ENCODE assay signal across 24 mouse cellular contexts in the genomic region with DNA sequence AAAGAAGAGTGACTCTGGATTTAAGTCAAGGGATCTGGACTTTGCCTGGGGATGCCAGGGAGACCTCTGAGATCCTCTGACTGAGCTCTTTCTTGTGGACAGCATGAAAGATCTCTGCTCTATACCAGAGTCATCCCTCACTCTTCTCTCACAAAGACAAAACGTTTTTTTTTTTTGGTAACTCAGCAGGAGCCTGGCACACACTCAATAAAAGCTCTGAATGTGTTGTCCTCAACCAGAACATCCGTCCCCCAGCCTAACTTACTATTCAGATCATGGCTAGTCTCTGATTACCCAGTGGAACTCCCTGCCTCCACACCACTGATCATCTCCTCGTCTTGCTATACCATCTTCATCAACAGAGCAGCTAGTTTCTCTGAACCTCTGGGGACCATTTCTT. TPM values are rescaled to one million over a fixed set of nuclear protein-coding genes. Genes with fewer than 3 reads are reported as not detected.
A peak's percentile ranks its signal among the peaks of the same experiment; 100 is the strongest.
DNase-seq lines count a peak whose midpoint lies in the region; ATAC-seq lines count a peak whose summit lies in the region.
"Had no signal": no experiment of that assay in that cellular context is flagged by ENCODE, and none has a peak within 500 bp of the region (broad histone marks: within the 10 kb centered on the region; RNA-seq: fewer than 3 reads in every experiment).

No protein-coding gene starts in this region.

- DNase-seq in cerebellum, postnatal 10 days = peak; percentile 42 to 51
- no peak for DNase-seq in cerebellum, postnatal 4 days (ENCODE audit: low spot score in 2 of 2)
- DNase-seq in hindbrain, embryonic 14.5 days (ENCODE audit: low spot score) = no peak
- DNase-seq in midbrain, embryonic 11.5 days (ENCODE audit: low spot score, missing footprints) = peak; percentile 14
- DNase-seq in midbrain, embryonic 14.5 days = no peak
- DNase-seq in limb, embryonic 10.5 days (ENCODE audit: low spot score) = no peak
- no peak for DNase-seq in ovary, adult 18-20 months (ENCODE audit: low spot score)
- DNase-seq: adrenal gland, postnatal 14 days; cerebellum, adult 11 months; heart, adult 2 months; heart, postnatal 14 days; kidney, adult 8-10 months; kidney, postnatal 10 days; lung, adult 2 months; lung, postnatal 14 days; thymus, adult 2 months; thymus, postnatal 36 days had no signal

- no peaks in the 10 kb centered on the region for H3K27me3 ChIP-seq in hindbrain, embryonic 12.5 days
- H3K27me3 ChIP-seq in hindbrain, embryonic 14.5 days (ENCODE audit: control insufficient read depth, insufficient read depth, low read length) = no peaks in the 10 kb centered on the region
- no peaks in the 10 kb centered on the region for H3K27me3 ChIP-seq in midbrain, embryonic 11.5 days (ENCODE audit: control insufficient read depth, insufficient read depth, low read length)
- H3K27me3 ChIP-seq in midbrain, embryonic 14.5 days (ENCODE audit: control insufficient read depth, insufficient read depth, low read length) = no peaks in the 10 kb centered on the region
- H3K27me3 ChIP-seq in limb, embryonic 10.5 days (ENCODE audit: low read depth, poor library complexity, severe bottlenecking) = no peaks in the 10 kb centered on the region
- H3K27me3 ChIP-seq: embryonic facial prominence, embryonic 15.5 days; forebrain, embryonic 15.5 days; heart, embryonic 13.5 days; liver, embryonic 12.5 days had no signal

- WGBS in hindbrain, embryonic 12.5 days = 29% methylated on average over 3 of the region's 3 CpGs
- WGBS in hindbrain, embryonic 14.5 days = 22% methylated on average over 3 of the region's 3 CpGs
- WGBS in midbrain, embryonic 11.5 days = 64% methylated on average over 3 of the region's 3 CpGs
- 31% methylated on average over 3 of the region's 3 CpGs for WGBS in midbrain, embryonic 14.5 days
- WGBS in limb, embryonic 10.5 days = 74% methylated on average over 3 of the region's 3 CpGs

- no peak for ATAC-seq in hindbrain, embryonic 12.5 days (ENCODE audit: low FRiP score)
- ATAC-seq in hindbrain, embryonic 14.5 days (ENCODE audit: low FRiP score) = no peak
- no peak for ATAC-seq in midbrain, embryonic 11.5 days (ENCODE audit: low FRiP score)
- no peak for ATAC-seq in midbrain, embryonic 14.5 days (ENCODE audit: low FRiP score, low TSS enrichment)
- ATAC-seq: forebrain, embryonic 15.5 days; intestine, embryonic 16.5 days; liver, embryonic 12.5 days had no signal

- 0 out of 2 replicates have a peak, but pooled peaks cover 7% of the 10 kb centered on the region for H3K36me3 ChIP-seq in hindbrain, embryonic 12.5 days
- H3K36me3 ChIP-seq in hindbrain, embryonic 14.5 days (replicated peaks; ENCODE audit: control insufficient read depth, insufficient read depth) = peaks cover 8% of the 10 kb centered on the region; the same call in 1 of the 2 replicates
- no peaks in the 10 kb centered on the region for H3K36me3 ChIP-seq in midbrain, embryonic 11.5 days (ENCODE audit: control insufficient read depth, insufficient read depth, low read length)
- no peaks in the 10 kb centered on the region for H3K36me3 ChIP-seq in midbrain, embryonic 14.5 days (ENCODE audit: control insufficient read depth, insufficient read depth, low read length)
- H3K36me3 ChIP-seq in limb, embryonic 10.5 days = peaks cover 65% of the 10 kb centered on the region
- H3K36me3 ChIP-seq: forebrain, embryonic 15.5 days had no signal

- H3K9ac ChIP-seq in hindbrain, embryonic 12.5 days = 0 out of 2 replicates have a peak overlapping the region, but pooled peaks have one; percentile 1
- H3K9ac ChIP-seq in hindbrain, embryonic 14.5 days = no peak overlapping the region
- no peak overlapping the region for H3K9ac ChIP-seq in midbrain, embryonic 11.5 days (ENCODE audit: low read length)
- no peak overlapping the region for H3K9ac ChIP-seq in midbrain, embryonic 14.5 days (replicated peaks; ENCODE audit: low read length)
- H3K9ac ChIP-seq: embryonic facial prominence, embryonic 15.5 days had no signal

- H3K4me2 ChIP-seq in hindbrain, embryonic 12.5 days (replicated peaks) = no peak overlapping the region
- no peak overlapping the region for H3K4me2 ChIP-seq in hindbrain, embryonic 14.5 days (replicated peaks)
- no peak overlapping the region for H3K4me2 ChIP-seq in midbrain, embryonic 11.5 days
- no peak overlapping the region for H3K4me2 ChIP-seq in midbrain, embryonic 14.5 days (ENCODE audit: low read length)
- H3K4me2 ChIP-seq: embryonic facial prominence, embryonic 15.5 days; forebrain, embryonic 15.5 days; heart, embryonic 13.5 days had no signal

- peaks cover 44% of the 10 kb centered on the region for H3K4me1 ChIP-seq in hindbrain, embryonic 12.5 days
- peaks cover 34% of the 10 kb centered on the region for H3K4me1 ChIP-seq in hindbrain, embryonic 14.5 days (replicated peaks; ENCODE audit: control insufficient read depth, insufficient read depth, low read length)
- H3K4me1 ChIP-seq in midbrain, embryonic 11.5 days (ENCODE audit: control insufficient read depth, insufficient read depth, low read length) = peaks cover 20% of the 10 kb centered on the region
- H3K4me1 ChIP-seq in midbrain, embryonic 14.5 days (ENCODE audit: control insufficient read depth, insufficient read depth, low read length) = peaks cover 28% of the 10 kb centered on the region
- peaks cover 40% of the 10 kb centered on the region for H3K4me1 ChIP-seq in limb, embryonic 10.5 days

- no peak overlapping the region for H3K27ac ChIP-seq in hindbrain, embryonic 12.5 days
- H3K27ac ChIP-seq in hindbrain, embryonic 14.5 days = no peak overlapping the region
- no peak overlapping the region for H3K27ac ChIP-seq in midbrain, embryonic 11.5 days (ENCODE audit: low read depth, low read length)
- H3K27ac ChIP-seq in midbrain, embryonic 14.5 days (replicated peaks; ENCODE audit: low read depth, low read length) = no peak overlapping the region
- H3K27ac ChIP-seq in limb, embryonic 10.5 days = no peak overlapping the region
- H3K27ac ChIP-seq: embryonic facial prominence, embryonic 10.5 days; embryonic facial prominence, embryonic 15.5 days; forebrain, embryonic 15.5 days; heart, adult 2 months; heart, embryonic 13.5 days had no signal

- no peak overlapping the region for H3K4me3 ChIP-seq in hindbrain, embryonic 12.5 days
- no peak overlapping the region for H3K4me3 ChIP-seq in hindbrain, embryonic 14.5 days (replicated peaks; ENCODE audit: low read length)
- H3K4me3 ChIP-seq in midbrain, embryonic 11.5 days (ENCODE audit: low read depth, low read length) = no peak overlapping the region
- H3K4me3 ChIP-seq in midbrain, embryonic 14.5 days (replicated peaks; ENCODE audit: low read depth, low read length) = no peak overlapping the region
- H3K4me3 ChIP-seq in limb, embryonic 10.5 days = peak overlapping the region; percentile 94; the same call in 1 of the 2 replicates
- H3K4me3 ChIP-seq: embryonic facial prominence, embryonic 15.5 days; forebrain, embryonic 15.5 days; heart, adult 2 months; heart, embryonic 13.5 days; liver, embryonic 12.5 days had no signal

- no peaks in the 10 kb centered on the region for H3K9me3 ChIP-seq in hindbrain, embryonic 12.5 days (replicated peaks)
- H3K9me3 ChIP-seq in hindbrain, embryonic 14.5 days (ENCODE audit: control insufficient read depth, low read length) = no peaks in the 10 kb centered on the region
- H3K9me3 ChIP-seq in midbrain, embryonic 11.5 days (ENCODE audit: control insufficient read depth, low read length) = no peaks in the 10 kb centered on the region
- H3K9me3 ChIP-seq in midbrain, embryonic 14.5 days (ENCODE audit: control insufficient read depth, low read length) = no peaks in the 10 kb centered on the region
- no peaks in the 10 kb centered on the region for H3K9me3 ChIP-seq in limb, embryonic 10.5 days (replicated peaks)
- H3K9me3 ChIP-seq: embryonic facial prominence, embryonic 10.5 days; embryonic facial prominence, embryonic 15.5 days; forebrain, embryonic 15.5 days; heart, embryonic 13.5 days; liver, embryonic 12.5 days had no signal

RNA-seq across cellular contexts. Expression of a gene that starts 1.6 kb away (rescaled TPM):
- 51.2 and 55.9 TPM in 2 replicates for polyA plus RNA-seq in hindbrain, embryonic 12.5 days (2016; fragmentation: Nextera tagmentation; extraction: Ambion mirVana)
- 55.2 and 62.1 TPM in 2 replicates for polyA plus RNA-seq in hindbrain, embryonic 14.5 days (2014; fragmentation: Nextera tagmentation; extraction: Ambion mirVana)
- polyA plus RNA-seq in midbrain, embryonic 11.5 days (2014; fragmentation: Nextera tagmentation; extraction: Ambion mirVana) = 39.9 and 45.6 TPM in 2 replicates
- 56.9 and 59.6 TPM in 2 replicates for polyA plus RNA-seq in midbrain, embryonic 14.5 days (2014; fragmentation: Nextera tagmentation; extraction: Ambion mirVana)
- 71.7 and 79.3 TPM in 2 replicates for polyA plus RNA-seq in limb, embryonic 10.5 days (2016; fragmentation: Nextera tagmentation; extraction: Ambion mirVana)

RNA-seq across cellular contexts. Expression of a gene that starts 3.1 kb away (rescaled TPM):
- 20.9 and 21.3 TPM in 2 replicates for polyA plus RNA-seq in hindbrain, embryonic 12.5 days (2016; fragmentation: Nextera tagmentation; extraction: Ambion mirVana)
- polyA plus RNA-seq in hindbrain, embryonic 14.5 days (2014; fragmentation: Nextera tagmentation; extraction: Ambion mirVana) = 17.8 and 18.1 TPM in 2 replicates
- 18.6 and 21.4 TPM in 2 replicates for polyA plus RNA-seq in midbrain, embryonic 11.5 days (2014; fragmentation: Nextera tagmentation; extraction: Ambion mirVana)
- 19.1 and 20.2 TPM in 2 replicates for polyA plus RNA-seq in midbrain, embryonic 14.5 days (2014; fragmentation: Nextera tagmentation; extraction: Ambion mirVana)
- 31.7 and 32.0 TPM in 2 replicates for polyA plus RNA-seq in limb, embryonic 10.5 days (2016; fragmentation: Nextera tagmentation; extraction: Ambion mirVana)

RNA-seq across cellular contexts. Expression of a gene that starts 16.7 kb away (rescaled TPM):
- 4.6 and 4.9 TPM in 2 replicates for polyA plus RNA-seq in hindbrain, embryonic 12.5 days (2016; fragmentation: Nextera tagmentation; extraction: Ambion mirVana)
- polyA plus RNA-seq in hindbrain, embryonic 14.5 days (2014; fragmentation: Nextera tagmentation; extraction: Ambion mirVana) = 3.8 and 5.1 TPM in 2 replicates
- polyA plus RNA-seq in midbrain, embryonic 11.5 days (2014; fragmentation: Nextera tagmentation; extraction: Ambion mirVana) = 5.1 and 6.5 TPM in 2 replicates
- polyA plus RNA-seq in midbrain, embryonic 14.5 days (2014; fragmentation: Nextera tagmentation; extraction: Ambion mirVana) = 1.5 and 3.8 TPM in 2 replicates
- polyA plus RNA-seq in limb, embryonic 10.5 days (2016; fragmentation: Nextera tagmentation; extraction: Ambion mirVana) = 4.6 and 4.7 TPM in 2 replicates

RNA-seq across cellular contexts. Expression of a gene that starts 21.9 kb away (rescaled TPM):
- polyA plus RNA-seq in hindbrain, embryonic 12.5 days (2016; fragmentation: Nextera tagmentation; extraction: Ambion mirVana) = 62.5 and 64.8 TPM in 2 replicates
- 17.4 and 20.1 TPM in 2 replicates for polyA plus RNA-seq in hindbrain, embryonic 14.5 days (2014; fragmentation: Nextera tagmentation; extraction: Ambion mirVana)
- polyA plus RNA-seq in midbrain, embryonic 11.5 days (2014; fragmentation: Nextera tagmentation; extraction: Ambion mirVana) = 49.9 and 52.9 TPM in 2 replicates
- 15.5 and 16.0 TPM in 2 replicates for polyA plus RNA-seq in midbrain, embryonic 14.5 days (2014; fragmentation: Nextera tagmentation; extraction: Ambion mirVana)
- 199 and 229 TPM in 2 replicates for polyA plus RNA-seq in limb, embryonic 10.5 days (2016; fragmentation: Nextera tagmentation; extraction: Ambion mirVana)

RNA-seq across cellular contexts. Expression of a gene that starts 38.3 kb away (rescaled TPM):
- polyA plus RNA-seq in hindbrain, embryonic 12.5 days (2016; fragmentation: Nextera tagmentation; extraction: Ambion mirVana) = 3.0 and 3.6 TPM in 2 replicates
- polyA plus RNA-seq in hindbrain, embryonic 14.5 days (2014; fragmentation: Nextera tagmentation; extraction: Ambion mirVana) = 0.55 and 0.71 TPM in 2 replicates
- 1.6 and 1.9 TPM in 2 replicates for polyA plus RNA-seq in midbrain, embryonic 11.5 days (2014; fragmentation: Nextera tagmentation; extraction: Ambion mirVana)
- 0.67 and 0.91 TPM in 2 replicates for polyA plus RNA-seq in midbrain, embryonic 14.5 days (2014; fragmentation: Nextera tagmentation; extraction: Ambion mirVana)
- 3.7 and 8.1 TPM in 2 replicates for polyA plus RNA-seq in limb, embryonic 10.5 days (2016; fragmentation: Nextera tagmentation; extraction: Ambion mirVana)

Comparison
In these comparisons a context has a peak if more than half of its experiments do, and no peak if none do; other contexts are left out.
1. DNase-seq: peak in cerebellum, postnatal 10 days (2 of 2) and midbrain, embryonic 11.5 days (single experiment); none in cerebellum, postnatal 4 days (0 of 2), hindbrain, embryonic 14.5 days (single experiment), midbrain, embryonic 14.5 days (single experiment), limb, embryonic 10.5 days (single experiment) and ovary, adult 18-20 months (single experiment).